Comparison of ENCODE assay signal across 14 mouse cellular contexts in the genomic region with DNA sequence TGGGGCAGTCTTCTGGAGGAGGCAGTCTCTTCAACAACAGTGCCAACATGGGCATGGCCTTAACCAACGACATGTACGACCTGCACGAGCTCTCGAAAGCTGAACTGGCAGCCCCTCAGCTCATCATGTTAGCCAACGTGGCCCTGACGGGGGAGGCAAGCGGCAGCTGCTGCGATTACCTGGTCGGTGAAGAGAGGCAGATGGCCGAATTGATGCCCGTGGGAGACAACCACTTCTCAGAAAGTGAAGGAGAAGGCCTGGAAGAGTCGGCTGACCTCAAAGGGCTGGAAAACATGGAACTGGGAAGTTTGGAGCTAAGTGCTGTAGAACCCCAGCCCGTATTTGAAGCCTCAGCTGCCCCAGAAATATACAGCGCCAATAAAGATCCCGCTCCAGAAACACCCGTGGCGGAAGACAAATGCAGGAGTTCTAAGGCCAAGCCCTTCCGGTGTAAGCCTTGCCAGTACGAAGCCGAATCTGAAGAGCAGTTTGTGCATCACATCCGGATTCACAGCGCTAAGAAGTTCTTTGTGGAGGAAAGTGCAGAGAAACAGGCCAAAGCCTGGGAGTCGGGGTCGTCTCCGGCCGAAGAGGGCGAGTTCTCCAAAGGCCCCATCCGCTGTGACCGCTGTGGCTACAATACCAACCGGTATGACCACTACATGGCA. TPM values are rescaled to one million over a fixed set of nuclear protein-coding genes. Genes with fewer than 3 reads are reported as not detected.
DNase-seq lines count a peak whose midpoint lies in the region; ATAC-seq and TF ChIP-seq lines count a peak whose summit lies in the region.
"Had no signal": no experiment of that assay in that cellular context is flagged by ENCODE, and none has a peak within 500 bp of the region (broad histone marks: within the 10 kb centered on the region; RNA-seq: fewer than 3 reads in every experiment).

No protein-coding gene starts in this region.

- peaks cover 21% of the 10 kb centered on the region for H3K36me3 ChIP-seq in hindbrain, embryonic 13.5 days
- peaks cover 5% of the 10 kb centered on the region; the same call in 1 of the 2 replicates for H3K36me3 ChIP-seq in hindbrain, embryonic 11.5 days (ENCODE audit: control insufficient read depth, insufficient read depth, low read length)
- peaks cover 11% of the 10 kb centered on the region; the same call in 1 of the 2 replicates for H3K36me3 ChIP-seq in midbrain, embryonic 14.5 days (ENCODE audit: control insufficient read depth, insufficient read depth, low read length)
- peaks cover 24% of the 10 kb centered on the region for H3K36me3 ChIP-seq in midbrain, embryonic 13.5 days
- peaks cover 53% of the 10 kb centered on the region for H3K36me3 ChIP-seq in limb, embryonic 10.5 days

- no peak for DNase-seq in hindbrain, embryonic 11.5 days (ENCODE audit: low spot score)
- DNase-seq in midbrain, embryonic 14.5 days: no peak
- DNase-seq in R1 (ENCODE audit: low read depth, low spot score): peak; percentile 76
- DNase-seq in limb, embryonic 10.5 days (ENCODE audit: low spot score): no peak
- DNase-seq in right cerebral cortex, postnatal 25 days: no peak
- no peak for DNase-seq in left cerebral cortex, adult 2 months (ENCODE audit: extremely low spot score in 1 of 2, low spot score in 2 of 2)
- DNase-seq: cerebellum, adult 8-10 months; embryo, embryonic 11 days; heart, adult 18-20 months; lung, postnatal 10 days; thymus, adult 18-20 months had no signal

- WGBS in hindbrain, embryonic 13.5 days: 94% methylated on average over 30 of the region's 30 CpGs
- 93% methylated on average over 30 of the region's 30 CpGs for WGBS in hindbrain, embryonic 11.5 days
- WGBS in midbrain, embryonic 14.5 days: 95% methylated on average over 30 of the region's 30 CpGs
- 96% methylated on average over 30 of the region's 30 CpGs for WGBS in midbrain, embryonic 13.5 days
- 94% methylated on average over 30 of the region's 30 CpGs for WGBS in limb, embryonic 10.5 days

- H3K27ac ChIP-seq in hindbrain, embryonic 13.5 days: no peak overlapping the region
- H3K27ac ChIP-seq in hindbrain, embryonic 11.5 days (ENCODE audit: low read depth, low read length): no peak overlapping the region
- no peak overlapping the region for H3K27ac ChIP-seq in midbrain, embryonic 14.5 days (replicated peaks; ENCODE audit: low read depth, low read length)
- no peak overlapping the region for H3K27ac ChIP-seq in midbrain, embryonic 13.5 days
- no peak overlapping the region for H3K27ac ChIP-seq in limb, embryonic 10.5 days
- H3K27ac ChIP-seq in left cerebral cortex, adult 2 months: no peak overlapping the region

- intact Hi-C loops in left cerebral cortex, adult 2 months (cut with DNase I): loop anchor here (2.0 kb wide), 1 partner anchor 43 kb away; a partner anchor contains a TSS

- no peak for TF ChIP-seq CTCF in left cerebral cortex, adult 2 months (IDR thresholded peaks at IDR 0.05)

- H3K4me3 ChIP-seq in hindbrain, embryonic 13.5 days: no peak overlapping the region
- H3K4me3 ChIP-seq in hindbrain, embryonic 11.5 days (ENCODE audit: low read depth, low read length): no peak overlapping the region
- no peak overlapping the region for H3K4me3 ChIP-seq in midbrain, embryonic 14.5 days (replicated peaks; ENCODE audit: low read depth, low read length)
- H3K4me3 ChIP-seq in midbrain, embryonic 13.5 days (replicated peaks): no peak overlapping the region
- H3K4me3 ChIP-seq in limb, embryonic 10.5 days: peak overlapping the region; percentile 10; the same call in 1 of the 2 replicates
- no peak overlapping the region for H3K4me3 ChIP-seq in left cerebral cortex, adult 2 months

- H3K4me1 ChIP-seq in hindbrain, embryonic 13.5 days (replicated peaks): peaks cover 24% of the 10 kb centered on the region
- no peaks in the 10 kb centered on the region for H3K4me1 ChIP-seq in hindbrain, embryonic 11.5 days (replicated peaks; ENCODE audit: control insufficient read depth, insufficient read depth, low read length)
- peaks cover 5% of the 10 kb centered on the region; the same call in 1 of the 2 replicates for H3K4me1 ChIP-seq in midbrain, embryonic 14.5 days (ENCODE audit: control insufficient read depth, insufficient read depth, low read length)
- H3K4me1 ChIP-seq in midbrain, embryonic 13.5 days (replicated peaks): peaks cover 16% of the 10 kb centered on the region
- H3K4me1 ChIP-seq in limb, embryonic 10.5 days: peaks cover 16% of the 10 kb centered on the region; the same call in 1 of the 2 replicates

- no peaks in the 10 kb centered on the region for H3K9me3 ChIP-seq in hindbrain, embryonic 13.5 days
- no peaks in the 10 kb centered on the region for H3K9me3 ChIP-seq in hindbrain, embryonic 11.5 days (ENCODE audit: control insufficient read depth, low read length)
- no peaks in the 10 kb centered on the region for H3K9me3 ChIP-seq in midbrain, embryonic 14.5 days (ENCODE audit: control insufficient read depth, low read length)
- H3K9me3 ChIP-seq in midbrain, embryonic 13.5 days: no peaks in the 10 kb centered on the region
- H3K9me3 ChIP-seq in limb, embryonic 10.5 days (replicated peaks): no peaks in the 10 kb centered on the region

- H3K27me3 ChIP-seq in hindbrain, embryonic 13.5 days: no peaks in the 10 kb centered on the region
- H3K27me3 ChIP-seq in hindbrain, embryonic 11.5 days (ENCODE audit: control insufficient read depth, insufficient read depth, low read length): peaks cover 5% of the 10 kb centered on the region; the same call in 1 of the 2 replicates
- no peaks in the 10 kb centered on the region for H3K27me3 ChIP-seq in midbrain, embryonic 14.5 days (ENCODE audit: control insufficient read depth, insufficient read depth, low read length)
- peaks cover 15% of the 10 kb centered on the region for H3K27me3 ChIP-seq in midbrain, embryonic 13.5 days
- no peaks in the 10 kb centered on the region for H3K27me3 ChIP-seq in limb, embryonic 10.5 days (ENCODE audit: low read depth, poor library complexity, severe bottlenecking)

- H3K4me2 ChIP-seq in hindbrain, embryonic 13.5 days: peak overlapping the region; percentile 72; the same call in 1 of the 2 replicates
- H3K4me2 ChIP-seq in hindbrain, embryonic 11.5 days (replicated peaks; ENCODE audit: low read depth, low read length): no peak overlapping the region
- H3K4me2 ChIP-seq in midbrain, embryonic 14.5 days (ENCODE audit: low read length): peak overlapping the region; percentile 75; the same call in 1 of the 2 replicates
- no peak overlapping the region; the same call in 1 of the 2 replicates for H3K4me2 ChIP-seq in midbrain, embryonic 13.5 days (replicated peaks)

- ATAC-seq in hindbrain, embryonic 13.5 days (ENCODE audit: low FRiP score): no peak
- no peak for ATAC-seq in hindbrain, embryonic 11.5 days (ENCODE audit: low FRiP score)
- no peak for ATAC-seq in midbrain, embryonic 14.5 days (ENCODE audit: low FRiP score, low TSS enrichment)
- ATAC-seq in midbrain, embryonic 13.5 days: no peak

- no peak overlapping the region for H3K9ac ChIP-seq in hindbrain, embryonic 13.5 days
- no peak overlapping the region for H3K9ac ChIP-seq in hindbrain, embryonic 11.5 days (ENCODE audit: low read depth, low read length)
- H3K9ac ChIP-seq in midbrain, embryonic 14.5 days (replicated peaks; ENCODE audit: low read length): no peak overlapping the region
- no peak overlapping the region for H3K9ac ChIP-seq in midbrain, embryonic 13.5 days (replicated peaks)

RNA-seq across cellular contexts. Expression of a gene that starts 2.8 kb away (rescaled TPM):
- 9.8 and 10.1 TPM in 2 replicates for polyA plus RNA-seq in hindbrain, embryonic 13.5 days (2015; fragmentation: Nextera tagmentation; extraction: Ambion mirVana)
- polyA plus RNA-seq in hindbrain, embryonic 11.5 days (2014; fragmentation: Nextera tagmentation; extraction: Ambion mirVana): 23.8 and 24.5 TPM in 2 replicates
- 5.6 and 8.4 TPM in 2 replicates for polyA plus RNA-seq in midbrain, embryonic 14.5 days (2014; fragmentation: Nextera tagmentation; extraction: Ambion mirVana)
- 8.0 and 8.5 TPM in 2 replicates for polyA plus RNA-seq in midbrain, embryonic 13.5 days (2015; fragmentation: Nextera tagmentation; extraction: Ambion mirVana)
- polyA plus RNA-seq in limb, embryonic 10.5 days (2016; fragmentation: Nextera tagmentation; extraction: Ambion mirVana): 35.7 and 46.6 TPM in 2 replicates
- total RNA-seq in left cerebral cortex, adult 2 months (2021): 1 to 10 TPM; 3.6 TPM

RNA-seq across cellular contexts. Expression of a gene that starts 41.8 kb away (rescaled TPM):
- polyA plus RNA-seq in hindbrain, embryonic 13.5 days (2015; fragmentation: Nextera tagmentation; extraction: Ambion mirVana): 32.5 and 32.8 TPM in 2 replicates
- 32.0 and 32.5 TPM in 2 replicates for polyA plus RNA-seq in hindbrain, embryonic 11.5 days (2014; fragmentation: Nextera tagmentation; extraction: Ambion mirVana)
- 35.9 and 36.1 TPM in 2 replicates for polyA plus RNA-seq in midbrain, embryonic 14.5 days (2014; fragmentation: Nextera tagmentation; extraction: Ambion mirVana)
- polyA plus RNA-seq in midbrain, embryonic 13.5 days (2015; fragmentation: Nextera tagmentation; extraction: Ambion mirVana): 30.3 and 31.3 TPM in 2 replicates
- 36.5 and 43.5 TPM in 2 replicates for polyA plus RNA-seq in limb, embryonic 10.5 days (2016; fragmentation: Nextera tagmentation; extraction: Ambion mirVana)
- 10 to 100 TPM; 21.6 to 27.6 TPM for total RNA-seq in left cerebral cortex, adult 2 months (2021)

RNA-seq across cellular contexts. Expression of a gene that starts 41.9 kb away (rescaled TPM):
- 69.2 and 70.0 TPM in 2 replicates for polyA plus RNA-seq in hindbrain, embryonic 13.5 days (2015; fragmentation: Nextera tagmentation; extraction: Ambion mirVana)
- polyA plus RNA-seq in hindbrain, embryonic 11.5 days (2014; fragmentation: Nextera tagmentation; extraction: Ambion mirVana): 86.8 and 106 TPM in 2 replicates
- 59.2 and 77.2 TPM in 2 replicates for polyA plus RNA-seq in midbrain, embryonic 14.5 days (2014; fragmentation: Nextera tagmentation; extraction: Ambion mirVana)
- 75.7 and 82.2 TPM in 2 replicates for polyA plus RNA-seq in midbrain, embryonic 13.5 days (2015; fragmentation: Nextera tagmentation; extraction: Ambion mirVana)
- 86.2 and 95.9 TPM in 2 replicates for polyA plus RNA-seq in limb, embryonic 10.5 days (2016; fragmentation: Nextera tagmentation; extraction: Ambion mirVana)
- total RNA-seq in left cerebral cortex, adult 2 months (2021): 10 to 100 TPM; 43.0 to 47.6 TPM

RNA-seq across cellular contexts. Expression of a gene that starts 56.8 kb away (rescaled TPM):
- polyA plus RNA-seq in hindbrain, embryonic 13.5 days (2015; fragmentation: Nextera tagmentation; extraction: Ambion mirVana): 1.1 and 2.4 TPM in 2 replicates
- 0.77 and 2.5 TPM in 2 replicates for polyA plus RNA-seq in hindbrain, embryonic 11.5 days (2014; fragmentation: Nextera tagmentation; extraction: Ambion mirVana)
- 0.38 TPM in 1 of 2 replicates, not detected in the other for polyA plus RNA-seq in midbrain, embryonic 14.5 days (2014; fragmentation: Nextera tagmentation; extraction: Ambion mirVana)
- 0.48 TPM in 1 of 2 replicates, not detected in the other for polyA plus RNA-seq in midbrain, embryonic 13.5 days (2015; fragmentation: Nextera tagmentation; extraction: Ambion mirVana)
- polyA plus RNA-seq in limb, embryonic 10.5 days (2016; fragmentation: Nextera tagmentation; extraction: Ambion mirVana): 0.89 and 1.4 TPM in 2 replicates
- not detected for total RNA-seq in left cerebral cortex, adult 2 months (2021)
- total RNA-seq: heart, adult 18-20 months; left cerebral cortex, postnatal 25 days had no signal

Comparison
In these comparisons a context has a peak if more than half of its experiments do, and no peak if none do; other contexts are left out.
1. H3K4me2 ChIP-seq: peak in hindbrain, embryonic 13.5 days (single experiment) and midbrain, embryonic 14.5 days (single experiment); none in hindbrain, embryonic 11.5 days (single experiment) and midbrain, embryonic 13.5 days (single experiment).